Mouse (Mus musculus): ENCODE results near the gene Morc3. TPM values are rescaled to one million over a fixed set of nuclear protein-coding genes. Genes with fewer than 3 reads are reported as not detected.
A peak's percentile ranks its signal among the peaks of the same experiment; 100 is the strongest.

The Morc3 gene
- polyA plus RNA-seq, 2 experiments = 11.8 to 16.4 TPM

GRCm38 (mm10) chr16:93907761-93908160 is 75.8 kb downstream of the Morc3 start:
- 73% methylated on average over 5 of the region's 5 CpGs for WGBS (ENCODE audit: insufficient replicate concordance)
- Histone ChIP-seq H3K4me2 (ENCODE audit: low read depth) (no peak overlapping the region), H3K4me1 (replicated peaks; ENCODE audit: control insufficient read depth in 2 of 2, insufficient read depth in 2 of 2, low read length in 1 of 2) (peaks cover 0 to 5% of the 10 kb centered on the region in 2 experiments; a peak in 1 of 4 replicates), H3K36me3 (replicated peaks; ENCODE audit: control insufficient read depth, insufficient read depth, low read depth) (peaks cover 6% of the 10 kb centered on the region; the same call in 1 of the 2 replicates), H3K4me3 (ENCODE audit: insufficient read depth in 1 of 2, low read depth in 2 of 2, low read length in 2 of 2) (no peak overlapping the region), H3K27ac (no peak overlapping the region), H3K27me3 (ENCODE audit: control insufficient read depth, insufficient read depth, low read length) (no peaks in the 10 kb centered on the region), H3K9ac (replicated peaks) (no peak overlapping the region), H3K9me3 (ENCODE audit: control insufficient read depth, low read length) (no peaks in the 10 kb centered on the region)
- TF ChIP-seq EP300 (IDR thresholded peaks at IDR 0.05; ENCODE audit: low read depth) (no peak), CTCF (IDR thresholded peaks at IDR 0.05; ENCODE audit: low read depth) (no peak)
- ATAC-seq (ENCODE audit: insufficient read depth) (no peak), DNase-seq (ENCODE audit: low read depth in 3 of 3, low spot score in 3 of 3) (no peak)

GRCm38 (mm10) chr16:93908196-93908595 is 76.3 kb downstream of the Morc3 start:
- no peak overlapping the region for H3K4me2 ChIP-seq (ENCODE audit: low read depth)
- H3K4me3 ChIP-seq (ENCODE audit: insufficient read depth in 1 of 2, low read depth in 2 of 2, low read length in 2 of 2) = no peak overlapping the region
- no peak for ATAC-seq (ENCODE audit: insufficient read depth)
- no peak overlapping the region for H3K27ac ChIP-seq
- peaks cover 6% of the 10 kb centered on the region; the same call in 1 of the 2 replicates for H3K36me3 ChIP-seq (replicated peaks; ENCODE audit: control insufficient read depth, insufficient read depth, low read depth)
- no peak for DNase-seq (ENCODE audit: low read depth in 3 of 3, low spot score in 3 of 3)
- no peaks in the 10 kb centered on the region for H3K27me3 ChIP-seq (ENCODE audit: control insufficient read depth, insufficient read depth, low read length)
- no peaks in the 10 kb centered on the region for H3K9me3 ChIP-seq (ENCODE audit: control insufficient read depth, low read length)
- peaks cover 0 to 5% of the 10 kb centered on the region in 2 experiments; a peak in 1 of 4 replicates for H3K4me1 ChIP-seq (replicated peaks; ENCODE audit: control insufficient read depth in 2 of 2, insufficient read depth in 2 of 2, low read length in 1 of 2)
- TF ChIP-seq EP300 (IDR thresholded peaks at IDR 0.05; ENCODE audit: low read depth) (no peak), CTCF (IDR thresholded peaks at IDR 0.05; ENCODE audit: low read depth) (no peak)
- H3K9ac ChIP-seq (replicated peaks) = no peak overlapping the region
- 72% methylated on average over 8 of the region's 8 CpGs for WGBS (ENCODE audit: insufficient replicate concordance)

- no peak overlapping the region for H3K9ac ChIP-seq (replicated peaks)
- H3K27ac ChIP-seq = no peak overlapping the region
- no peak overlapping the region for H3K4me3 ChIP-seq (ENCODE audit: insufficient read depth in 1 of 2, low read depth in 2 of 2, low read length in 2 of 2)
- H3K4me2 ChIP-seq (ENCODE audit: low read depth) = no peak overlapping the region
- no peaks in the 10 kb centered on the region for H3K27me3 ChIP-seq (ENCODE audit: control insufficient read depth, insufficient read depth, low read length)
- peaks cover 0 to 5% of the 10 kb centered on the region in 2 experiments; a peak in 1 of 4 replicates for H3K4me1 ChIP-seq (replicated peaks; ENCODE audit: control insufficient read depth in 2 of 2, insufficient read depth in 2 of 2, low read length in 1 of 2)
- H3K36me3 ChIP-seq (replicated peaks; ENCODE audit: control insufficient read depth, insufficient read depth, low read depth) = peaks cover 4% of the 10 kb centered on the region; the same call in 1 of the 2 replicates
- DNase-seq (ENCODE audit: low read depth in 3 of 3, low spot score in 3 of 3) (no peak), ATAC-seq (ENCODE audit: insufficient read depth) (no peak)
- WGBS (ENCODE audit: insufficient replicate concordance) = 65% methylated on average over 3 of the region's 3 CpGs
- H3K9me3 ChIP-seq (ENCODE audit: control insufficient read depth, low read length) = no peaks in the 10 kb centered on the region
- TF ChIP-seq CTCF (IDR thresholded peaks at IDR 0.05; ENCODE audit: low read depth) (no peak), EP300 (IDR thresholded peaks at IDR 0.05; ENCODE audit: low read depth) (no peak)
These were observed 78.0 kb downstream of the Morc3 start for GRCm38 (mm10) chr16:93909936-93910335.

GRCm38 (mm10) chr16:93910735-93911665 is 79.1 kb downstream of the Morc3 start:
- no peaks in the 10 kb centered on the region; the same call in 1 of the 2 replicates for H3K36me3 ChIP-seq (replicated peaks; ENCODE audit: control insufficient read depth, insufficient read depth, low read depth)
- WGBS (ENCODE audit: insufficient replicate concordance) = 59% methylated on average over 28 of the region's 28 CpGs
- no peak overlapping the region for H3K4me2 ChIP-seq (ENCODE audit: low read depth)
- H3K9me3 ChIP-seq (ENCODE audit: control insufficient read depth, low read length) = no peaks in the 10 kb centered on the region
- H3K9ac ChIP-seq (replicated peaks) = no peak overlapping the region
- H3K27me3 ChIP-seq (ENCODE audit: control insufficient read depth, insufficient read depth, low read length) = no peaks in the 10 kb centered on the region
- no peak overlapping the region for H3K27ac ChIP-seq
- TF ChIP-seq EP300 (IDR thresholded peaks at IDR 0.05; ENCODE audit: low read depth) (no peak), CTCF (IDR thresholded peaks at IDR 0.05; ENCODE audit: low read depth) (no peak)
- DNase-seq (ENCODE audit: low read depth in 3 of 3, low spot score in 3 of 3) (no peak), ATAC-seq (ENCODE audit: insufficient read depth) (peak; percentile 48; the same call in 1 of the 2 replicates)
- H3K4me3 ChIP-seq (ENCODE audit: insufficient read depth in 1 of 2, low read depth in 2 of 2, low read length in 2 of 2) = no peak overlapping the region
- H3K4me1 ChIP-seq (replicated peaks; ENCODE audit: control insufficient read depth in 2 of 2, insufficient read depth in 2 of 2, low read length in 1 of 2) = peaks cover 0 to 5% of the 10 kb centered on the region in 2 experiments; a peak in 1 of 4 replicates

- Histone ChIP-seq H3K27ac (no peak overlapping the region), H3K36me3 (replicated peaks; ENCODE audit: control insufficient read depth, insufficient read depth, low read depth) (no peaks in the 10 kb centered on the region), H3K27me3 (ENCODE audit: control insufficient read depth, insufficient read depth, low read length) (no peaks in the 10 kb centered on the region), H3K4me1 (replicated peaks; ENCODE audit: control insufficient read depth in 2 of 2, insufficient read depth in 2 of 2, low read length in 1 of 2) (peaks cover 0 to 5% of the 10 kb centered on the region in 2 experiments; a peak in 1 of 4 replicates), H3K9me3 (ENCODE audit: control insufficient read depth, low read length) (no peaks in the 10 kb centered on the region), H3K4me2 (ENCODE audit: low read depth) (no peak overlapping the region), H3K9ac (replicated peaks) (no peak overlapping the region), H3K4me3 (ENCODE audit: insufficient read depth in 1 of 2, low read depth in 2 of 2, low read length in 2 of 2) (no peak overlapping the region)
- 59% methylated on average over 5 of the region's 5 CpGs for WGBS (ENCODE audit: insufficient replicate concordance)
- TF ChIP-seq CTCF (IDR thresholded peaks at IDR 0.05; ENCODE audit: low read depth) (no peak), EP300 (IDR thresholded peaks at IDR 0.05; ENCODE audit: low read depth) (no peak)
- no peak for DNase-seq (ENCODE audit: low read depth in 3 of 3, low spot score in 3 of 3)
- ATAC-seq (ENCODE audit: insufficient read depth) = no peak
These were observed 80.2 kb downstream of the Morc3 start for GRCm38 (mm10) chr16:93912158-93912557.

All from liver, embryonic 14.5 days (tissue).